Mouse (Mus musculus) heart, embryonic 15.5 days (tissue): Measurements from ENCODE around the gene Selenom. TPM values are rescaled to one million over a fixed set of nuclear protein-coding genes. Genes with fewer than 3 reads are reported as not detected.

ENCODE experiments used
- ATAC-seq: fragments of 200-750 bp; cut with Nextera tagmentation; replicated peaks from 2 replicates; pipeline ENCODE4 v1.8.0; 2017; ENCODE audit warnings: low read depth, moderate TSS enrichment; ENCODE audit not compliant: insufficient number of reproducible peaks, insufficient read depth, low FRiP score
- H3K27ac ChIP-seq: fragments of 300-500 bp; sonication (generic); 2 replicates; pipeline ENCODE4 v1.5.1; 2015; ENCODE audit warnings: mild to moderate bottlenecking, inconsistent platforms
- H3K27me3 ChIP-seq: fragments of 300-500 bp; sonication (generic); 2 replicates; pipeline ENCODE4 v1.6.1; 2015; ENCODE audit warnings: inconsistent platforms
- H3K36me3 ChIP-seq: fragments of 300-500 bp; sonication (generic); 2 replicates; pipeline ENCODE4 v1.6.1; 2015; ENCODE audit warnings: mild to moderate bottlenecking, inconsistent platforms
- H3K4me1 ChIP-seq: fragments of 300-500 bp; sonication (generic); replicated peaks from 2 replicates; pipeline ENCODE4 v1.6.1; 2015; ENCODE audit warnings: inconsistent platforms
- H3K4me2 ChIP-seq: fragments of 300-500 bp; sonication (generic); 2 replicates; pipeline ENCODE4 v1.6.1; 2015; ENCODE audit warnings: inconsistent platforms, mild to moderate bottlenecking, moderate library complexity
- H3K4me3 ChIP-seq: fragments of 300-500 bp; sonication (generic); 2 replicates; pipeline ENCODE4 v1.5.1; 2015; ENCODE audit warnings: mild to moderate bottlenecking, inconsistent platforms
- H3K9ac ChIP-seq: fragments of 300-500 bp; sonication (generic); 2 replicates; pipeline ENCODE4 v1.6.1; 2015; ENCODE audit warnings: mild to moderate bottlenecking, inconsistent platforms
- H3K9me3 ChIP-seq: fragments of 300-500 bp; sonication (generic); replicated peaks from 2 replicates; pipeline ENCODE4 v1.6.1; 2016; ENCODE audit warnings: inconsistent platforms
- WGBS: fragments of 180-500 bp; shearing (Covaris S2); methylation state at CpG from one replicate; pipeline ENCODE4 v1.1.7; 2015; ENCODE audit warnings: mixed read lengths; 5-methylcytosine and 5-hydroxymethylcytosine counted together
- polyA plus RNA-seq: library from polyadenylated mRNA; unstranded; fragments of >200 nt; fragmentation: Nextera tagmentation; extraction: Ambion mirVana; gene quantifications from 2 replicates; pipeline ENCODE4 v1.2.1, GENCODE M21; 2015

The Selenom gene
- polyA plus RNA-seq, 1 experiment from 2014 or later, result 138 TPM

DNA sequence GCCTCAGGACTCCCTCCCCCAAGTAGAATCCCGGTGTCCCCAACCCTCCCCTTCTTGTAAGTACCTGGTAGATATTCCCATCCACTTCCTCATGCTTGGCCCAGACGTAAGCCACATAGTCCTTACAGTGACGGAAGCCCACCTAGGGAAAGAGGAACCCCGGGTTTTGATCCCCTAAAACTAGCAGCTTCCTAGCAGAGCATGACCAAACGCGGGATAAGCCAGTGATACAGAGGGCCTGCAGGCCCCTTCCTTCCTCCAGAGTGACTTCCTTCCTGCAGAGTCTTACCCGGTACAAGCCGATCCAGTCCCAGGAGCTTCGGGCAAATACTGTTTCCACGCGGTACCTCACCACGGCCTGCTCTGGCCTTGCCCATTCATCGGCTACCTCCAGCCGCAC lies 19.0 kb upstream of the Selenom start:
- Histone ChIP-seq H3K9ac (no peak overlapping the region), H3K36me3 (no peaks in the 10 kb centered on the region), H3K27ac (no peak overlapping the region), H3K4me3 (no peak overlapping the region), H3K27me3 (no peaks in the 10 kb centered on the region), H3K4me2 (no peak overlapping the region), H3K4me1 (0 out of 2 replicates have a peak, but pooled peaks cover 5% of the 10 kb centered on the region), H3K9me3 (no peaks in the 10 kb centered on the region)
- ATAC-seq, result no peak
- 77% methylated on average over 14 of the region's 14 CpGs for whole genome bisulfite sequencing

DNA sequence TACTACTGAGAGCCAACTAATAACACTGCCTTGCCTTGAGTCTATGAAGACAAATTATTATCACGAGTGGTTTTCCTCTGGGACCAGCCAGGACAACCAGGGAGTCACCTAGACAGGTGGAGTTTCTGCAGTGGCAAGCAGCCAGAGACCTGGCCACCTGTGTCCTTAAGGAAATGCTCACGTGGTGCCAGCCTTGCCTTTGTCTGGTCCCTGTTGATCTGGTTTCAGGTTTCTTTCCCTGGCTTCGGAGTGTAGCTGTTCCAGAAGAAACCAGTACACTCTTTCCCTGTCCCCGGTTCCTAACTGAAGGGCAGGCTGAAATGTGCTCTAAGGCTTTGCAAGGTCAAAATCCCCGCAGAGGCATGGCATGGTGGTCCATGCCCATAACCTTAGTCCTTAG lies 17.7 kb upstream of the Selenom start:
- Histone ChIP-seq H3K27ac (no peak overlapping the region), H3K9ac (no peak overlapping the region), H3K4me3 (no peak overlapping the region), H3K27me3 (no peaks in the 10 kb centered on the region), H3K4me1 (0 out of 2 replicates have a peak, but pooled peaks cover 5% of the 10 kb centered on the region), H3K9me3 (no peaks in the 10 kb centered on the region), H3K4me2 (no peak overlapping the region), H3K36me3 (no peaks in the 10 kb centered on the region)
- no peak for ATAC-seq
- WGBS, result 52% methylated on average over 5 of the region's 5 CpGs

DNA sequence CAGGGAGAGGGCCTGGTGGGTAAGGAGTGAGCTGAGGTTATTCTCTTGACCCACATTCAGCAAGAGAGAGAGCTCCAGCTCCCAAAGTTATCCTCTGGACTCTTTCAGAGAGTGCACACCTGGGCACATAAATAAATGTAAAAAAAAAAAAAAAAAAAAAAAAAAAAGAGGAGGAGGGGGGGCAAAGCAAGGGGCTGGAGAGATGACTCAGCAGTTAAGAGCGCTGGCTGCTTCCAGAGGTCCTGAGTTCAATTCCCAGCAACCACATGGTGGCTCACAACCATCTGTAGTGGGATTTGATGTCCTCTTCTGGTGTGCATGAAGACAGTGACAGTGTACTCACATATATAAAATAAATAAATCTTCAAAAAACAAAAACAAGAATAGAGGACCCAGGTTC lies 17.2 kb upstream of the Selenom start:
- ATAC-seq, result no peak
- WGBS, result 95% methylated on average over 1 of the region's 1 CpGs
- H3K4me1 ChIP-seq, result 0 out of 2 replicates have a peak, but pooled peaks cover under 1% of the 10 kb centered on the region
- no peaks in the 10 kb centered on the region for H3K36me3 ChIP-seq
- H3K27me3 ChIP-seq, result no peaks in the 10 kb centered on the region
- no peaks in the 10 kb centered on the region for H3K9me3 ChIP-seq
- H3K27ac ChIP-seq, result no peak overlapping the region
- no peak overlapping the region for H3K9ac ChIP-seq
- no peak overlapping the region for H3K4me3 ChIP-seq
- no peak overlapping the region for H3K4me2 ChIP-seq

DNA sequence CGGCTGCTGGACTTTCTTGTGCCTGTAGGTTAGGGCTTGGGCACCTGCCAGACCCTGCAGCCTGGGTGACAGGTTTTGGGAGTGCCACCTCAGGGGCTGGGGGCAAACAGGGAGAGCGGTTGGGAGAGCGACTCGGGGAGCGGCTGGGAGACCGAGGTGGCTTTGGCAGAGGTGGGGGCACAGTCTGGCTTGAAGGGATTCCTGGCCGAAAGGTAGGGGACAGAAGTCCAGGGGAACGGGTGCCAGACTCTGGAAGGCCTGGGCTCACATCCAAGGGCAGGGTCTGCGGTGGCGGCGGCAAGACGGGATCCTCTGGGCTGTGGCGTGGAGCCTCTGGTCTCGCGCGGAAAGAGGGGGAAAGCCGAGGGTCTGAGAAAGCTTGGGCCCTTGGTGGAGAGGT lies 12.4 kb upstream of the Selenom start:
- ATAC-seq, result no peak
- H3K36me3 ChIP-seq, result no peaks in the 10 kb centered on the region
- WGBS, result 74% methylated on average over 17 of the region's 17 CpGs

DNA sequence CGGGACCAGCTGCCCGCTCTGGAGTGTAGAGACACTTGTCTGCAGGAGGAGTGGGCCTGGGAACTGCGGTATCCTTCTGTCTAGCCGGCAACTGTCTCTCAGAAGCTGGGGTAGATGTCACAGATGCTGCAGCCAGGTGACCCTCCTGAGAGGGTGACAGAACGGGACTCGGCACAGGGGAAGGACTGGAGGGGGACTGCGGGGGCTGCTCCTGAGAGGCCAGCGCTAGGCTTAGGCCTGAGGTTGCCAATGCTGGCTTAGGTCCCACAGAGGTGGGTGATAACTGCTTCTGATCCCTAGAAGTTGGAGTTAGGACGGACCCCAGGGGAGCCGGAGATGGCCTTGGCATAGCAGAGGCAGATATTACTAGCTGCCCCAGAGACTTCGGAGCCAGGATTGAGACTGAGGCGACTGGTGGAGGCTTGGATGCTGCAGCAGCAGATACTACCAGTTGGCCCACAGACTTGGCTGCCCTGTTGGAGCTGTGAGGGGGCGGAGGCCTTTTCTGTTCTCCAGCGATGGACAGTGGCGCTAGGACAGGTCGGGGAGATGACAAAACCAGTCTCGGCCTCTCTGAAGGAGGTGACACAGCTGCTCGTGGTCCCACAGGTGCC lies 11.9 kb upstream of the Selenom start:
- Histone ChIP-seq H3K4me3 (no peak overlapping the region), H3K4me1 (peaks cover 23% of the 10 kb centered on the region), H3K9ac (no peak overlapping the region), H3K4me2 (no peak overlapping the region), H3K27ac (no peak overlapping the region), H3K27me3 (no peaks in the 10 kb centered on the region), H3K9me3 (no peaks in the 10 kb centered on the region), H3K36me3 (no peaks in the 10 kb centered on the region)
- WGBS, result 77% methylated on average over 18 of the region's 18 CpGs
- no peak for ATAC-seq

More for the DNA sequence above, 12.4 kb upstream of the Selenom start:
- Histone ChIP-seq H3K27me3 (no peaks in the 10 kb centered on the region), H3K27ac (no peak overlapping the region), H3K4me1 (peaks cover 23% of the 10 kb centered on the region), H3K4me3 (no peak overlapping the region), H3K9ac (no peak overlapping the region), H3K4me2 (no peak overlapping the region), H3K9me3 (no peaks in the 10 kb centered on the region)

DNA sequence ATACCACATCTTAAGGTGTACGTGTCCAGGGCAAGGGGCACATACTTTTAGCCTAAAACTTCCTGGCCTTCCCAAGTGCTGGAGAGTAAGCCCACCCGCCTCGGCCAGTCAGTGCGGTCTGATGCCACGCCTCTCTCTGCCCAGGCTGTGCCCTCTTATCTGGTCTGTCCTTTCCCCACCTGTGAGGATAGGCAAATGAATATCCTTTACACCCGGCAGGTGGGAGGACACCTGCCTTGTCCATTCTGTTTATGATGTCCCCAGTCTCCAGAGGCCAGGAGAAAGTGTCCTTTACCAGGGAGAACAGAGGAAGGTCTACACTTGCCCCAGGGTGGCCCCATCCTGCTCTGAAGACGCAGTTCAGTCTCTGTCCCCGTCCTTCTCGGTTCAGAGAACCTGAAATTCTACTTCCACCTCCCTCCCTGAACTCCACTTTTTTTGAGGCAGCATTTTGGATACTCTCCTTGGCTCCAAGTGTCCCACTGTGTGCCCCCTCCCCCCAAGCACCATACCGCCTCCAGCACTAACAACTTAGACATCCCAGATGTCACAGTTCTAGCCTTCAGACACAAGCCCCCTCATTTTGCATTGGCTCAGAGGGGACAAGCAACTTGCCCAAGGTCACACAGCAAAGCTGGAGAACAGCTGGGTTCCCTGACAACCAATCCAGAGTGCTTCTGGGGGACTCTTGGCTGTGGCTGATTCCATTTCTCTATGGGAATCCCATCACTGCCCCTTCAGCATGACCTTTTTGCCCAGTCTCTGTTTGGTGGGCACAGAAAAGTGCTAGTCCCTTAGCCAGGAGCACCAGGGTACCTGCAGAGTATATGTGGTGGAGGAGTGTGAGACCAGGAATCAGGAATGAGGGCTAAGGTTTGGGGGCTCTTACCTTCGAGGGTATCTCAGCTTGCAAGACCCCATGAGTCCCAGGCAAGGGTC lies 10.5 kb upstream of the Selenom start:
- H3K27me3 ChIP-seq, result no peaks in the 10 kb centered on the region
- no peaks in the 10 kb centered on the region for H3K36me3 ChIP-seq
- peak overlapping the region; percentile 60 for H3K9ac ChIP-seq
- no peaks in the 10 kb centered on the region for H3K9me3 ChIP-seq
- ATAC-seq, result no peak
- peak overlapping the region; percentile 60 for H3K4me2 ChIP-seq
- H3K27ac ChIP-seq, result peak overlapping the region; percentile 64
- H3K4me3 ChIP-seq, result peak overlapping the region; percentile 50
- H3K4me1 ChIP-seq, result peaks cover 36% of the 10 kb centered on the region
- 64% methylated on average over 11 of the region's 11 CpGs for WGBS

GRCm38 (mm10) chr11:3508226-3508625 lies 6.3 kb upstream of the Selenom start:
- 12% methylated on average over 7 of the region's 7 CpGs for WGBS
- Histone ChIP-seq H3K4me2 (no peak overlapping the region), H3K27ac (peak overlapping the region; percentile 92), H3K4me1 (peaks cover 46% of the 10 kb centered on the region), H3K4me3 (no peak overlapping the region), H3K9me3 (no peaks in the 10 kb centered on the region), H3K27me3 (no peaks in the 10 kb centered on the region), H3K36me3 (no peaks in the 10 kb centered on the region), H3K9ac (no peak overlapping the region)
- peak; percentile 56 for ATAC-seq

GRCm38 (mm10) chr11:3509181-3510085 lies 5.1 kb upstream of the Selenom start:
- H3K27ac ChIP-seq, result peak overlapping the region; percentile 92
- no peak overlapping the region for H3K4me3 ChIP-seq
- peak; percentile 79 for ATAC-seq
- H3K9ac ChIP-seq, result peak overlapping the region; percentile 12; the same call in 1 of the 2 replicates
- H3K4me1 ChIP-seq, result peaks cover 39% of the 10 kb centered on the region
- H3K36me3 ChIP-seq, result no peaks in the 10 kb centered on the region
- H3K27me3 ChIP-seq, result no peaks in the 10 kb centered on the region
- H3K4me2 ChIP-seq, result 0 out of 2 replicates have a peak overlapping the region, but pooled peaks have one; percentile 24
- no peaks in the 10 kb centered on the region for H3K9me3 ChIP-seq
- 44% methylated on average over 8 of the region's 8 CpGs for WGBS

DNA sequence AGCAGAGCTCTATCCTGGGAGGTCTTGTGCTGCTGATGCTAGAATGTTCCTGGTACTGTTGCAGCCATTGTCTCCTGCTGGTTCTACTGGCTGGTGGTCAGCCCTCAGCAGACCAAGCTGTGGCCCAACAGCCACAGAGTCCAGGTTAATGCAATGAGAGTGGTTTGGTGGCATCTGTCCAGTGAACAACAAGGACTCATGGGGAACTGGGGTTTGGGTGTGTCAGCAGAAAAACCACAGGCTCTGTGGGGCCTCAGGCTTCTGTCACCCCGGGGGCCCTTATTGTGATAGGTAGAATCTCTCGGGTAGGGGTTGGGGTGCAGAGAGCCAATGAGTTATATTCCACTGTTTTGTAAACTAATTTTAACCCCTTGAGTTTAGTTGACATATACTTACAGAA lies 4.2 kb upstream of the Selenom start:
- peaks cover 38% of the 10 kb centered on the region for H3K4me1 ChIP-seq
- H3K4me3 ChIP-seq, result no peak overlapping the region
- no peak overlapping the region for H3K9ac ChIP-seq
- no peaks in the 10 kb centered on the region for H3K27me3 ChIP-seq
- no peaks in the 10 kb centered on the region for H3K36me3 ChIP-seq
- H3K4me2 ChIP-seq, result no peak overlapping the region
- H3K9me3 ChIP-seq, result no peaks in the 10 kb centered on the region
- 69% methylated on average over 2 of the region's 2 CpGs for WGBS
- no peak for ATAC-seq
- H3K27ac ChIP-seq, result peak overlapping the region; percentile 92

GRCm38 (mm10) chr11:3513291-3513690 lies 1.2 kb upstream of the Selenom start:
- Histone ChIP-seq H3K4me1 (peaks cover 56% of the 10 kb centered on the region), H3K9ac (no peak overlapping the region), H3K4me2 (no peak overlapping the region), H3K27me3 (no peaks in the 10 kb centered on the region), H3K4me3 (no peak overlapping the region), H3K36me3 (no peaks in the 10 kb centered on the region), H3K27ac (no peak overlapping the region), H3K9me3 (no peaks in the 10 kb centered on the region)
- 76% methylated on average over 6 of the region's 6 CpGs for WGBS
- no peak for ATAC-seq

GRCm38 (mm10) chr11:3515216-3515615 lies 732 bp downstream of the Selenom start:
- peak overlapping the region; percentile 74 for H3K27ac ChIP-seq
- peak; percentile 23; the same call in 1 of the 2 replicates for ATAC-seq
- peaks cover under 1% of the 10 kb centered on the region for H3K36me3 ChIP-seq
- no peaks in the 10 kb centered on the region for H3K27me3 ChIP-seq
- H3K4me3 ChIP-seq, result peak overlapping the region; percentile 67
- WGBS, result 11% methylated on average over 4 of the region's 4 CpGs
- peak overlapping the region; percentile 71 for H3K9ac ChIP-seq
- no peaks in the 10 kb centered on the region for H3K9me3 ChIP-seq
- peaks cover 48% of the 10 kb centered on the region for H3K4me1 ChIP-seq
- peak overlapping the region; percentile 87 for H3K4me2 ChIP-seq
